Mouse (Mus musculus): ENCODE results near the gene Polr2i.
"Not testable (repeated sequence)": the region's sequence is repeated elsewhere in the genome, so short reads cannot be mapped to it uniquely, and the experiment has no call there.

Polr2i gene

GRCm38 (mm10) chr7:30205383-30205782 is 26.4 kb upstream of the Polr2i start:
- DNase-seq (ENCODE audit: low read depth): no peak

- not testable (repeated sequence) for DNase-seq (ENCODE audit: low read depth)
Observed at GRCm38 (mm10) chr7:30206364-30206763, 25.4 kb upstream of the Polr2i start.

GRCm38 (mm10) chr7:30211025-30211424 is 20.7 kb upstream of the Polr2i start:
- DNase-seq (ENCODE audit: low read depth): no peak

- DNase-seq (ENCODE audit: low read depth): no peak
Observed at GRCm38 (mm10) chr7:30213881-30214280, 17.9 kb upstream of the Polr2i start.

GRCm38 (mm10) chr7:30215875-30216274 is 15.9 kb upstream of the Polr2i start:
- no peak for DNase-seq (ENCODE audit: low read depth)

GRCm38 (mm10) chr7:30216723-30217151 is 15.0 kb upstream of the Polr2i start:
- no peak for DNase-seq (ENCODE audit: low read depth)

GRCm38 (mm10) chr7:30217277-30217676 is 14.5 kb upstream of the Polr2i start:
- DNase-seq (ENCODE audit: low read depth): no peak

GRCm38 (mm10) chr7:30219293-30220007 is 12.3 kb upstream of the Polr2i start:
- DNase-seq (ENCODE audit: low read depth): no peak

GRCm38 (mm10) chr7:30220008-30220356 is 11.8 kb upstream of the Polr2i start:
- DNase-seq (ENCODE audit: low read depth): no peak

- DNase-seq (ENCODE audit: low read depth): no peak
Observed at GRCm38 (mm10) chr7:30221433-30221832, 10.3 kb upstream of the Polr2i start.

GRCm38 (mm10) chr7:30222205-30222604 is 9.5 kb upstream of the Polr2i start:
- no peak for DNase-seq (ENCODE audit: low read depth)

GRCm38 (mm10) chr7:30224206-30224605 is 7.5 kb upstream of the Polr2i start:
- no peak for DNase-seq (ENCODE audit: low read depth)

- no peak for DNase-seq (ENCODE audit: low read depth)
Observed at GRCm38 (mm10) chr7:30231328-30231668, 450 bp upstream of the Polr2i start.

GRCm38 (mm10) chr7:30232631-30233148 is 942 bp downstream of the Polr2i start:
- DNase-seq (ENCODE audit: low read depth): peak; percentile 33

- no peak for DNase-seq (ENCODE audit: low read depth)
Observed at GRCm38 (mm10) chr7:30233387-30233786, 1.6 kb downstream of the Polr2i start.

- no peak for DNase-seq (ENCODE audit: low read depth)
Observed at GRCm38 (mm10) chr7:30234276-30234858, 2.6 kb downstream of the Polr2i start.

GRCm38 (mm10) chr7:30235091-30235490 is 3.3 kb downstream of the Polr2i start:
- no peak for DNase-seq (ENCODE audit: low read depth)

- no peak for DNase-seq (ENCODE audit: low read depth)
Observed at GRCm38 (mm10) chr7:30235625-30236024, 3.9 kb downstream of the Polr2i start, which contains the start of gene Ovol3. Ovol3 (minus strand) TSS chr7:30235725.

- DNase-seq (ENCODE audit: low read depth): not testable (repeated sequence)
Observed at GRCm38 (mm10) chr7:30237374-30237773, 5.6 kb downstream of the Polr2i start.

GRCm38 (mm10) chr7:30251956-30252954 is 20.5 kb downstream of the Polr2i start:
- DNase-seq (ENCODE audit: low read depth): no peak

- DNase-seq (ENCODE audit: low read depth): no peak
Observed at GRCm38 (mm10) chr7:30265041-30265440, 33.3 kb downstream of the Polr2i start.

GRCm38 (mm10) chr7:30265531-30265930 is 33.8 kb downstream of the Polr2i start:
- no peak for DNase-seq (ENCODE audit: low read depth)

Data from fibroblast of lung, adult 2 months (primary cell).